Mouse (Mus musculus): Measurements from ENCODE around the gene Pth2. TPM values are rescaled to one million over a fixed set of nuclear protein-coding genes. Genes with fewer than 3 reads are reported as not detected.

The Pth2 gene
- total RNA-seq, 2 experiments from 2014 or later = not detected

GRCm38 (mm10) chr7:45193871-45194785 is 13.3 kb downstream of the Pth2 start:
- DNase-seq (ENCODE audit: extremely low spot score in 1 of 2, low spot score in 1 of 2) = no peak

GRCm38 (mm10) chr7:45195341-45196175 is 14.8 kb downstream of the Pth2 start:
- DNase-seq (ENCODE audit: extremely low spot score in 1 of 2, low spot score in 1 of 2) = no peak

GRCm38 (mm10) chr7:45196176-45196535 is 15.4 kb downstream of the Pth2 start:
- DNase-seq (ENCODE audit: extremely low spot score in 1 of 2, low spot score in 1 of 2) = no peak

GRCm38 (mm10) chr7:45196994-45197393 is 16.2 kb downstream of the Pth2 start:
- DNase-seq (ENCODE audit: extremely low spot score in 1 of 2, low spot score in 1 of 2) = no peak

- peak; percentile 41 to 52 for DNase-seq (ENCODE audit: extremely low spot score in 1 of 2, low spot score in 1 of 2)
Observed at GRCm38 (mm10) chr7:45198435-45198834, 17.6 kb downstream of the Pth2 start.

- DNase-seq (ENCODE audit: extremely low spot score in 1 of 2, low spot score in 1 of 2) = no peak
Observed at GRCm38 (mm10) chr7:45198961-45199360, 18.2 kb downstream of the Pth2 start.

DNA sequence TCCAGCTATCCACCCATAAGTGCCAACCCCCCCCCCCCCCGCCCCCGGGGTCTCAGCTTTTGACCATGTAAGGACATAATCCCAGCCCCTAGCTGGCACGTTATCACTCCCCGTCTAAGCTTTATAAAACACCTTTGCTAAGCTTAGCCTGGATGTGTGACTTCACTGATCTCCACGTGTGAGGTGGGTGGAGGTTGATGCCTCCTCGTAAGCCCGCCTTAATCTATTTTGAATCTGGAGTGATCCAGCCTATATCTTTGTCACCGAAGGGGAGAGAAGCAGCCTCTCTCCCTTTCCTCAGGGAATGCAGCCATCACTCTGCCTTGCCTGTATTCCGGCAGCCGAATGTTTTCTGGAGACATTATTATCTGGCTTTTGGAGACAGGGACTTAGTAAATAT is 21.9 kb downstream of the Pth2 start:
- no peak for DNase-seq (ENCODE audit: extremely low spot score in 1 of 2, low spot score in 1 of 2)

- DNase-seq (ENCODE audit: extremely low spot score in 1 of 2, low spot score in 1 of 2) = peak; percentile 73 to 79
Observed at GRCm38 (mm10) chr7:45204380-45205143, 23.8 kb downstream of the Pth2 start, which contains the start of gene Ccdc155. Gene Ccdc155, minus strand, starts transcription at chr7:45204892.

- no peak for DNase-seq (ENCODE audit: extremely low spot score in 1 of 2, low spot score in 1 of 2)
Observed at GRCm38 (mm10) chr7:45208260-45208659, 27.5 kb downstream of the Pth2 start.

- DNase-seq (ENCODE audit: extremely low spot score in 1 of 2, low spot score in 1 of 2) = no peak
Observed at GRCm38 (mm10) chr7:45211070-45211469, 30.3 kb downstream of the Pth2 start.

DNA sequence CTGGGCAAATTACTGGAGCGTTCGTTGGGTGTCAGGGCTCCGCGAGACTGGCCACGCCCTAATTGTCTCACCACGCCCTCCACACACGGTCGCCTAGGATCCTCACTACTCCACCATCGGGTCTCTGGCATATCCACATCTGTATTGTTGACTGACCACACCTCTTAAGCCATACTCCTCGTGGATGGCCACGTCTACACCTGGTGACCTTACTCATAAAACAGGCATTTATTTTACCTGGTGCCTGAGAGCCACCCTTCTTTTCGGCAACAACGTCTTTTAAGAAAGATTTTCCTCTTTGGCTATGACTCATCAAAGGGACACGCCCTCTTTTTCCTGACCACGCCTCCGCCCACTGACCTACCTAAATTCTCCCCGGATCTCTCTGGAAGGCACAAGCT is 31.1 kb downstream of the Pth2 start, which contains the start of gene Dkkl1:
Dkkl1 (minus strand) TSS at position 297 of the 401 bp plus-strand sequence.
- DNase-seq (ENCODE audit: extremely low spot score in 1 of 2, low spot score in 1 of 2) = no peak

- no peak for DNase-seq (ENCODE audit: extremely low spot score in 1 of 2, low spot score in 1 of 2)
Observed at GRCm38 (mm10) chr7:45212356-45212755, 31.6 kb downstream of the Pth2 start.

DNA sequence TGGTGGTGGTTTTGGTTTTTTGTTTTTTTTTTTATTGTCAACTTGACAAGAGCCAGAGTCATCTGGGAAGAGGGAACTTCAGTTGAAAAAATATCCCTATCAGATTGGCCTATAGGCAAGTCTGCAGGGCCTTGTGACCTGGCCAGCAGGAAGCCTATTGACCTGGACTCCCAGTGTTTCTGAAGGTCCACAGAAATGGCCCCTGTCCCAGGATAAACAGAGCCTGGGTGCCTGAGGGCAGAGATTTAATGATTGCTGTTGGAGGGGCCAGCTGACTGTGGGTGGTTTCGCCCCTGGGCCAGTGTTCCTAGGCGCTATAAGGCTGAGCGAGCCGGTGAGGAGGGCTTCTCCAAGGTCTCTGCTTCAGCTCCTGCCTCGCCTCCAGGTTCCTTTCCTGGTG is 32.9 kb downstream of the Pth2 start:
- DNase-seq (ENCODE audit: extremely low spot score in 1 of 2, low spot score in 1 of 2) = no peak

DNA sequence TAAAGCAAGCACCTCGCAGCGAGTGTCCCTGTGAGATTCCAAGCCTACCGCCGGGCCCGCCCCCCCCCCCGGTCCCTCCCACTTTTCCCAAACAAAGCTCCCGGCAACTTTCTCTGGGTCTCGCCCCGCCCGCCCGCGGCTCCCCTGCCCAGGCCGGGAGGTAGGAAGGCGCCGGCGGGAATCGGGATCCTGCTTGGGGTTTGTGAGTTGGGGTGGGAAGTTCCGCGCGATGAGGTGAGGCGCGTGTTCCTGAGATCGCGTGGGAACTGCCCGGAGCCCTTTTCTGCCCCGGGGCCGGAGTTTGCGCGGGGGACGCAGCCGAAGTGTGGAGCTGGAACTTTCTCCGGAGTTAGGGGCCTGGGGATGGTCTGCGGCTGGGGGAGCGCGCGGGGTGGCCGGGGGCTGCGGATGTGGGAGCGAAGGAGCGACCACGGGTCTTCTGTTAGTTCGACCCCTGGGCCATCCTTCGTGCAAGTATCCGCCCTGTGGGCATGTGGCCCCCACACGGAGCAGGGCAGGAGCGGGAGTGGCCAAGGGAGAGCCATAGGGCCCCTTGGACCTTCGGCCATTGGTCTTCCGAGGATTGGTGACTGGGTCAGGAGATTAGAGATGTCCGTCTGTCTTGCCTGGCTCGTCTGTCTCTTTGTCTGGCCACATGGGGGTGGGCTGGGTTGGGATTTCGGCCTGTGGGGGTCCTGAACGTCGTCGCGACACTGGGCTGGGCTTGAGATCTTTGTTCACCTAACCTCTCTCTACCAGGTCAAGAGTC is 35.1 kb downstream of the Pth2 start, which contains the start of gene Tead2:
Tead2 (plus strand) TSS at position 81 of the 769 bp plus-strand sequence.
- no peak for DNase-seq (ENCODE audit: extremely low spot score in 1 of 2, low spot score in 1 of 2)

DNA sequence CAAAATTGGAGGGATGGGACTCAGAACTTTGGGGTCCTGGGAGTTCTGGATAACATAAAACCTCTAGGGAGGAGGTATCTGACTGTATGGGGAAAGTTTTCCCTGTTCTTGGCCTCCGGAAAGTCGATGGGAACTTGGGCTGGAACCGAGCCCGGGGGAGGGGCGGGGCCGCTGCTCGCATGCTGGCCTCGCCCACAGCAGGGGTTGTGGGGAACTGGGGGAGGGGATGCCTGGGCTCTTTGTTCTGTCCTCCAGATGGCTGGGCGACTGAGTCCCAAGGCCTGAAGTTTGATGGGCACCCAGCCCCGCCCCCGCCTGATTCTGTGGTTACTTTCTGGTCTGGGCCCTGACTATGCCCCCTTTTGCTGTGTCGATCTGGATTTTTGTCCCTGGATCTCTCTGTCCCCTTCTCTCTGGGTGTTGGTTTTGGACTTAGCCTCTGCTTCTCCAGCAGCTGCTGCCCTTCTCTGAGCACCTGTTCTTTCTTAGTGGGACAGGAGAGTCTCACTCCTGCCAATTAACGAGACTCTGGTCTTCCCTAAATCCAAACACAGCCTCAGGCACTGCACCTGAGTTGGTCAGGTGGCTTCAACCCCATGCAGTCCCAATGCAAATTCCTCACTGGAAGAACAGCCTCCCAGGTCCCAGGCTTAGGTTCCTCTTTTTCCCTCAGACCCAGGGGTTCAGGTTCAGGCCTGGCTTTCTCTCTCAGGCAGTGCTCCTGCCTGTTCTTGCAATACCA is 35.8 kb downstream of the Pth2 start:
- DNase-seq (ENCODE audit: extremely low spot score in 1 of 2, low spot score in 1 of 2) = no peak

DNA sequence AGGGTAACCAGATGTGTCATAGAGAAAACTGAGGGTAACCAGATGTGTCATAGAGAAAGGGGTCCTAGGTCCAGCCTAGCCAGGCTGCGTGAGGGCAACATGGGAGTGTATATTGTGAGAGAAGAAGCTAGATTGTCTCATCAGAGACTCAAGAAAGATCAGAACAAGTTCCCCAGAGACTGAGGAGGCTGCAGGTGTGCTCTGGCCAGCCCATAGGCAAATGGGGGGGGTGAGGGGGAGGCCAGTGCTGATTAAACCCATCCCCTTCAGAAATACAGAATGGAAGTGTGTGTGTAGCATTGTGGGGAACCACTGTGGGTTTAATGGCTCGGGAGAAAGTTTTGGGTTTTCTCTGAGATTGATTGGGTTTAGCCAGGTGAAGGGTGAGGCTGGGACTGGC is 40.9 kb downstream of the Pth2 start:
- DNase-seq (ENCODE audit: extremely low spot score in 1 of 2, low spot score in 1 of 2) = no peak

GRCm38 (mm10) chr7:45224826-45225225 is 44.0 kb downstream of the Pth2 start:
- no peak for DNase-seq (ENCODE audit: extremely low spot score in 1 of 2, low spot score in 1 of 2)

DNA sequence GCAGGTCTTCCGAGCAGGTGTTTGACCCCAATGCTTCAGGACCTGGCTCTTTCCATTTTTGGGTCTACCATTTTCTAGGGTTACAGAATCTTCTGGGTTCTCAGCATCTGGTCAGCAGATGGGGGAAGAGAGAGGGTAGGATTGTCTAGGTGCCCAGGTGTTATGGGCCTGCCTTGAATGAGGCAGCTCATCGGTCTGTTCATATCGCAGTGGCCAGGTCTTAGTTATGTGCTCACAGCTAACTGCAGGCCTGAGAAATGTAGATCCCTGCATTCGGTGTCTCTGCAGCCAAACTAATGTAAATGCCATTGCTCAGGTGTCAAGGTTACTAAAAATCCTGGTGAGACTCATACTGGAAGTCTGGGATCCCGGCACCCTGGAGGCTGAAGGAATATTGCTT is 45.6 kb downstream of the Pth2 start:
- DNase-seq (ENCODE audit: extremely low spot score in 1 of 2, low spot score in 1 of 2) = no peak

GRCm38 (mm10) chr7:45228548-45228947 is 47.8 kb downstream of the Pth2 start:
- DNase-seq (ENCODE audit: extremely low spot score in 1 of 2, low spot score in 1 of 2) = no peak

Data from layer of hippocampus, postnatal 25 days (tissue).